Mouse (Mus musculus) testis, adult 2 months (tissue): Measurements from ENCODE around the gene Ppp1r16b. TPM values are rescaled to one million over a fixed set of nuclear protein-coding genes. Genes with fewer than 3 reads are reported as not detected.

Source experiments
- H3K27ac ChIP-seq: fragments of 200-500 bp; 2 replicates; pipeline ENCODE4 v1.5.1; 2012; ENCODE audit warnings: low read depth, low read length; ENCODE audit not compliant: control insufficient read depth, insufficient read depth
- H3K27me3 ChIP-seq: fragments of 200-500 bp; 2 replicates; pipeline ENCODE4 v1.6.1; 2012; ENCODE audit warnings: mild to moderate bottlenecking, low read length, moderate library complexity; ENCODE audit not compliant: control insufficient read depth, insufficient read depth
- H3K36me3 ChIP-seq: fragments of 200-500 bp; 2 replicates; pipeline ENCODE4 v1.6.1; 2012; ENCODE audit warnings: mild to moderate bottlenecking, low read length; ENCODE audit not compliant: control insufficient read depth, insufficient read depth
- H3K4me1 ChIP-seq: fragments of 200-500 bp; 2 replicates; pipeline ENCODE4 v1.6.1; 2012; ENCODE audit warnings: low read length; ENCODE audit not compliant: control insufficient read depth, insufficient read depth
- H3K4me3 ChIP-seq: fragments of 200-500 bp; 2 replicates; pipeline ENCODE4 v1.5.1; 2012; ENCODE audit warnings: low read depth, mild to moderate bottlenecking, low read length, moderate library complexity, mixed read lengths; ENCODE audit not compliant: control insufficient read depth
- CTCF ChIP-seq: fragments of 200-500 bp; IDR thresholded peaks from 2 replicates; pipeline ENCODE4 v1.5.1; 2012; ENCODE audit warnings: low read depth, mild to moderate bottlenecking, inconsistent platforms, low read length, moderate library complexity; ENCODE audit not compliant: control insufficient read depth, insufficient read depth, insufficient replicate concordance
- POLR2A ChIP-seq: fragments of 200-500 bp; IDR thresholded peaks from 2 replicates; pipeline ENCODE4 v1.6.1; 2012; ENCODE audit warnings: low read depth, mild to moderate bottlenecking, inconsistent platforms, low read length, moderate library complexity; ENCODE audit not compliant: control insufficient read depth
- polyA plus RNA-seq: library from polyadenylated mRNA; depleted of rRNA; stranded (reverse); fragments of >200 nt; gene quantifications from 2 replicates; pipeline ENCODE4 v1.2.3, GENCODE M21; 2012

Ppp1r16b gene
- polyA plus RNA-seq, 1 experiment, result 2.0 TPM

- H3K4me3 ChIP-seq, result no peak overlapping the region
- no peak overlapping the region for H3K27ac ChIP-seq
- H3K4me1 ChIP-seq, result no peaks in the 10 kb centered on the region
- no peaks in the 10 kb centered on the region for H3K36me3 ChIP-seq
- TF ChIP-seq CTCF (no peak), POLR2A (no peak)
- no peaks in the 10 kb centered on the region for H3K27me3 ChIP-seq
Measured at GRCm38 (mm10) chr2:158717551-158718418, 52.6 kb downstream of the Ppp1r16b start.

DNA sequence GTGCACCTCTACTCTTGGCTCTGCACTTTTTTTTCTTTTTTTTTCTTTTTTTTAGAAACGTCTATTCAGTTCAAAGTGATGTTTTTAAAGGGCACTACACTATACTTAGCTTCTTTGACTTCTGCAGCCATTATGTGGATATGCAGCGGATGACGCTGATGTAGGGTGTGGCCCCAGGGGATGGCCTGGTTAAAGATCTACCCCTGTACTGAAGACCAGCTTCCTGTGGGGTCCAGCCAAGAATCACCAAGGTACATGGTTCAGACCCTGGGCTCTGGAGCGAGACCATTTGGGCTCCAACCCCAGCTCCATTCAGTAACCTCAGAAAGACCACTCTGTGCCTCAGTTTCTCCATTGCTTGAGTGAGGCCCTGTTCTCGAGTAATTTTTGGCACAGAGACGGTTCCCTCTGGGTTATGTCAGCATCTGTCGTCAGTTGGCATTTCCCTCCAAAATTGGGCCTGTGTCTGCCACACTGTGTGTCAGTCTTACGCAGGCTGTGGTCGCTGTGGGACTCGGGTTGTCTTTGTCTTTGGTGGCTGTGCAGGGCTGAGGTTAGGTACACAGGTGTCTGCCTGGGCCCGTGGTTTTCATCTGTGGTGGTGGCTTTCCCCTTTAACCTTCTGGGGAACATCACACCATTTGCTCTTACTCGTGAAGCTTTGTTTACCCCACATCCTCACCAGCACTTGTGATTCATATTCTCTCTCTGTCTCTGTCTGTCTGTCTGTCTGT is 53.8 kb downstream of the Ppp1r16b start:
- TF ChIP-seq POLR2A, result no peak
- no peak for TF ChIP-seq CTCF
- Histone ChIP-seq H3K4me3 (no peak overlapping the region), H3K27ac (no peak overlapping the region), H3K36me3 (no peaks in the 10 kb centered on the region), H3K4me1 (no peaks in the 10 kb centered on the region), H3K27me3 (no peaks in the 10 kb centered on the region)

DNA sequence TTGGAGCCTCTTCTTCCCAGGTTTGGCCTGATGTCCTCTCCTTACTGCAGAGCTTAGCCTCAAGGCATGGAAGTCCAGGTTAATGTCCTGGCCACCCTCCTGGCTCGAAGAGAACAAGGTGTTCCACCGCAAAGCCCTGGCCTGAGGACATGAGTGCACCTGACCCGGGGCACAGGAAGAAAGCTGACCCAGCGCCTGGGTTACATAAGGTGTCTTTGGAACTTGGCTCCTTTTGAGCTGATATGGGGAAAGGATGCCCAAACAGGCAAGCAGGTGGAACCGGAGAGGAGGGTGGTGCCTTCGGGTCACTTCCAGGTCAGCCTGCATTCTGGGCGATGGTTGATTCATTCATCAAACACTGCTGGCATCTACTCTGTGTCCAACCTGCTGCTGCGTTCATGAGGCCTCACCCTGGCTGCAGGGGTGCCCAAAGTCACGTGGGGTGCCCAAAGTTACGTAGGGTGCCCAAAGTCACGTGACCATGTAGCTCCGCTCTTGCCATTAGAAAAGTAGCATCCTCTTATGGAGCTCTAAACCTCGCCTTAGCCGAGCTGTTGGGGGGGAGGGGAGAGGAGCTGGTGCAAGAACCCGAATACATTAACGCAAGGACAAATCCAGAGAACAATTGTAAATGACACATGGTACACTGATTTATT is 55.6 kb downstream of the Ppp1r16b start:
- Histone ChIP-seq H3K4me3 (no peak overlapping the region), H3K27ac (no peak overlapping the region), H3K36me3 (no peaks in the 10 kb centered on the region), H3K4me1 (no peaks in the 10 kb centered on the region), H3K27me3 (no peaks in the 10 kb centered on the region)
- TF ChIP-seq POLR2A (no peak), CTCF (no peak)

DNA sequence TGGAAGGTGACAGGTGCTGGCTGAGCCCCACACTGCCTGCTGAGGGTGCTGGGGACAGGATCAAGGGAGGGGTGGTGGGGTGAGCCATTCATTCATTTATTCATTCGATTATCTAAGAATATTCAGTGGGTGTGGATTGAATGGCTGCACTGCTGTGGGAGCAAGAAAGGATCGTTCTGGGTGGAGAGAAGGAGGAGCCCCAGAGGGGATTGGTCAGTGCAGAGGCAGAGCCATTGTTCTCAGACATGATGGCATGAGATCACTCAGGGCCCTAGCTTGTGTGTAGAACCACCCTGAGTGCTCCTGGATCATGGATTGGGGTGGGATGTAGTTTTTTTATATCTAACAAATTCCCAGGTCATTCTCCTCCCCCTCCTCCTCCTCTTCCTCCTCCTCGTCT is 56.3 kb downstream of the Ppp1r16b start:
- Histone ChIP-seq H3K4me3 (no peak overlapping the region), H3K27me3 (no peaks in the 10 kb centered on the region), H3K4me1 (no peaks in the 10 kb centered on the region), H3K27ac (no peak overlapping the region), H3K36me3 (no peaks in the 10 kb centered on the region)
- no peak for TF ChIP-seq POLR2A
- no peak for TF ChIP-seq CTCF

GRCm38 (mm10) chr2:158722135-158722534 is 56.9 kb downstream of the Ppp1r16b start:
- no peak for TF ChIP-seq POLR2A
- no peak for TF ChIP-seq CTCF
- no peak overlapping the region for H3K27ac ChIP-seq
- H3K4me3 ChIP-seq, result no peak overlapping the region
- H3K4me1 ChIP-seq, result no peaks in the 10 kb centered on the region
- no peaks in the 10 kb centered on the region for H3K27me3 ChIP-seq
- H3K36me3 ChIP-seq, result no peaks in the 10 kb centered on the region

DNA sequence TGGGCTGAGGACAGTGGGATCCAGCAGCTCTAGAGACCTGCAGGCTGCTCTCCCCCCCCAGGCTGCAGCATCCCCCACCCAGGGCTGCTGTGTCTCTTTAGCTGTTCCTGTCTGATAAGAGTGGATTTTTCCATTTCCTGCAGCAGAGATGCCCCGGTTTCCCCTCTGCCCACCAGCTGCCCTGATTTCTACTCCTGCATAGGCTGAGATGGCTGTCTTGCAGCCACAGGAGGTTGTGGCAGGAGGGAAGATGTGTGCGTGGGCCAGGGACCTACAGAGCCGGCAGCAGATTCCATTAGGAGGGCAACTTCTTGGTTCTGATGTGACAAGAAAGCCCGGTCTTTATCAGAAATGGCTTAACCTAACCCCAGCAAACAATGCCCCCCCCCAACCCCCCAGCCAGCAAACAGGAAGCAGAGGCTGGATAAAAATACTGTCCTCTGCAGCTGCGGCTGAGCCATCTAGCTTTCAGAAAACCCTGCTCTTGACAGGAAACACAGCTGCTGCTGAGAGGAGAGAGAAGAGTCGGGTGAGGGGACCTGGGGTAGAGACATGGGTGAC is 57.9 kb downstream of the Ppp1r16b start:
- no peaks in the 10 kb centered on the region for H3K27me3 ChIP-seq
- no peaks in the 10 kb centered on the region for H3K4me1 ChIP-seq
- no peak overlapping the region for H3K4me3 ChIP-seq
- H3K36me3 ChIP-seq, result no peaks in the 10 kb centered on the region
- H3K27ac ChIP-seq, result no peak overlapping the region
- TF ChIP-seq CTCF (no peak), POLR2A (no peak)

DNA sequence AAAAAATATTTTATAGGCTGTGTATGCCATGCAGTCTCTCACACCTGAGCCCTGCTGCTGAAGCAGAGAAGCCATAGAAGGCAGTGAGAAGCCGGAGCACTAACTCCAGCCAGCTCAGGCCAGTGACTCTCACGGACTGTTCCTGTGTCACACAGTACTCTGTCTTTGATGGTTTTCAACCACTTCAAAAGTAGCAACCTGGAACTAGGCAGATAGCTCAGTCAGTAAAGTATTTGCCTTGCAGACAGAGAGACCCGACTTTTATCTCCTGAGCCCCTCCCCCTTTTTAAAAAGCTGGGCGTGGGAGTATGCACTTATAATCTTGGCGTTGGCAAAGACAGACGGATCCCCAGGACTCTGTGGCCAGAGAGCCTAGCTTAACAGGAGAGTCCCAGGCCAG is 58.6 kb downstream of the Ppp1r16b start:
- Histone ChIP-seq H3K4me1 (no peaks in the 10 kb centered on the region), H3K27me3 (no peaks in the 10 kb centered on the region), H3K4me3 (no peak overlapping the region), H3K27ac (no peak overlapping the region), H3K36me3 (no peaks in the 10 kb centered on the region)
- TF ChIP-seq CTCF (no peak), POLR2A (no peak)
